In the genomic region with DNA sequence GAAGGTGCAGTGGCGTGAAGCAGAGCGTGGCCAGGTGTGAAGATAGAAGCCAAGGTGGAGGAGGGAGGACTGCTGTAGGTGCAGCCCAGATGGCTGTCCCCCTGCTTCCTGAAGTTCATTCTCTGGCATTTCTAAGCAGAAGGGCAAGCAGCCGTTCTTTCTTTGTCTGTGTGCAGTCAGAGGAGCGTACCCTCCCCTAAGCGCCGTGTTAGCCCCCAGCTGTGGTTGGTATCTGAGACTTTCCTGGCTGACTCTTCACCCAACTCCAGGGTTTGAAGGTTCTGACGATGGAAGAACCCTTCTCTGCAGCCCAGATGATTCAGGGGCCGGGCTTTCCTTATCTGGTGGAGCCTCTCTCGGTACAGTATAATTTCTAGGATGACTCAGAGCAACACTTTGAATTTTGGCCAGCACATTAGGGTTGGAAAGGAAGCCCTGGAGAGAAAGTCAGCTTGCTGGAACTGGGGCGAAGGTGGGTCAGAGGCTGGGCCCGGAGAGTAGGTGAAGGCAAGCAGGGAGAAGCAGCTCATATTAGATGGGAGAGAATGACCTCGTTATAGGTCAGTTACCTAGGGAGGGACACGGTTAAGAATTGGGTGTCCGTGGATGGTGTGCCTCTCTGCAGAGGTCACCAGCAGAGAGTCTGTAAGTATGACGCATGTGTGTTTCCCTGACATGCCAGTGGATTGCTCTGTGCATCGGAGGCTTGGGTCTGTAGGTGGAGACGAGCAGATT, we compare ENCODE assay signal across 8 mouse cellular contexts. TPM values are rescaled to one million over a fixed set of nuclear protein-coding genes. Genes with fewer than 3 reads are reported as not detected.
A peak's percentile ranks its signal among the peaks of the same experiment; 100 is the strongest.
DNase-seq lines count a peak whose midpoint lies in the region; ATAC-seq lines count a peak whose summit lies in the region.

No protein-coding gene starts in this region.

- H3K4me2 ChIP-seq in neural tube, embryonic 11.5 days (ENCODE audit: low read depth): no peak overlapping the region
- no peak overlapping the region for H3K4me2 ChIP-seq in forebrain, embryonic 14.5 days (ENCODE audit: low read length)
- H3K4me2 ChIP-seq in intestine, embryonic 14.5 days (ENCODE audit: low read length): no peak overlapping the region
- H3K4me2 ChIP-seq in neural tube, embryonic 13.5 days: no peak overlapping the region

- no peak for DNase-seq in neural tube, embryonic 11.5 days (ENCODE audit: low spot score)
- no peak for DNase-seq in neural tube, embryonic 10.5 days (ENCODE audit: extremely low spot score, low spot score)
- DNase-seq in adrenal gland, postnatal 25 days: peak; percentile 53
- DNase-seq in forebrain, embryonic 14.5 days (ENCODE audit: low spot score): no peak
- DNase-seq in intestine, embryonic 14.5 days (ENCODE audit: low spot score): no peak
- no peak for DNase-seq in layer of hippocampus, adult 9-10 months (ENCODE audit: low spot score)
- no peak for DNase-seq in right cerebral cortex, postnatal 4 days

- 75% methylated on average over 17 of the region's 17 CpGs for WGBS in neural tube, embryonic 11.5 days
- 61% methylated on average over 17 of the region's 17 CpGs for WGBS in forebrain, embryonic 14.5 days
- WGBS in intestine, embryonic 14.5 days: 65% methylated on average over 17 of the region's 17 CpGs
- WGBS in neural tube, embryonic 13.5 days: 64% methylated on average over 17 of the region's 17 CpGs

- ATAC-seq in neural tube, embryonic 11.5 days (ENCODE audit: insufficient read depth, low FRiP score, low TSS enrichment): peak; percentile 55; the same call in 1 of the 2 replicates
- no peak for ATAC-seq in forebrain, embryonic 14.5 days
- peak; percentile 47; the same call in 1 of the 2 replicates for ATAC-seq in intestine, embryonic 14.5 days (replicated peaks; ENCODE audit: low FRiP score, low TSS enrichment, low read depth)
- peak; percentile 37 for ATAC-seq in neural tube, embryonic 13.5 days (ENCODE audit: low read depth)

- H3K9ac ChIP-seq in neural tube, embryonic 11.5 days (ENCODE audit: low read length): no peak overlapping the region
- H3K9ac ChIP-seq in forebrain, embryonic 14.5 days (ENCODE audit: low read length): peak overlapping the region; percentile 21
- no peak overlapping the region for H3K9ac ChIP-seq in intestine, embryonic 14.5 days (ENCODE audit: low read length)
- peak overlapping the region; percentile 56; the same call in 1 of the 2 replicates for H3K9ac ChIP-seq in neural tube, embryonic 13.5 days

- no peak overlapping the region for H3K4me3 ChIP-seq in neural tube, embryonic 11.5 days (ENCODE audit: low read depth, low read length)
- no peak overlapping the region for H3K4me3 ChIP-seq in forebrain, embryonic 14.5 days (ENCODE audit: low read depth, low read length)
- H3K4me3 ChIP-seq in intestine, embryonic 14.5 days (ENCODE audit: low read depth, low read length): no peak overlapping the region
- H3K4me3 ChIP-seq in neural tube, embryonic 13.5 days: no peak overlapping the region

- H3K4me1 ChIP-seq in neural tube, embryonic 11.5 days (ENCODE audit: control insufficient read depth, insufficient read depth, low read length): peaks cover 21% of the 10 kb centered on the region; the same call in 1 of the 2 replicates
- peaks cover 18% of the 10 kb centered on the region for H3K4me1 ChIP-seq in forebrain, embryonic 14.5 days (ENCODE audit: control insufficient read depth, insufficient read depth, low read length)
- peaks cover 42% of the 10 kb centered on the region for H3K4me1 ChIP-seq in intestine, embryonic 14.5 days (replicated peaks; ENCODE audit: control insufficient read depth, insufficient read depth, low read length)
- H3K4me1 ChIP-seq in neural tube, embryonic 13.5 days (replicated peaks): peaks cover 59% of the 10 kb centered on the region

- no peaks in the 10 kb centered on the region for H3K9me3 ChIP-seq in neural tube, embryonic 11.5 days (ENCODE audit: control insufficient read depth, low read length)
- H3K9me3 ChIP-seq in forebrain, embryonic 14.5 days (replicated peaks; ENCODE audit: control insufficient read depth, low read length): no peaks in the 10 kb centered on the region
- H3K9me3 ChIP-seq in intestine, embryonic 14.5 days (ENCODE audit: control insufficient read depth, low read length): no peaks in the 10 kb centered on the region
- H3K9me3 ChIP-seq in neural tube, embryonic 13.5 days: no peaks in the 10 kb centered on the region

- no peak overlapping the region for H3K27ac ChIP-seq in neural tube, embryonic 11.5 days (ENCODE audit: low read depth, low read length)
- H3K27ac ChIP-seq in forebrain, embryonic 14.5 days (ENCODE audit: low read depth, low read length): no peak overlapping the region
- no peak overlapping the region for H3K27ac ChIP-seq in intestine, embryonic 14.5 days (ENCODE audit: low read depth)
- H3K27ac ChIP-seq in neural tube, embryonic 13.5 days (replicated peaks): peak overlapping the region; percentile 75

- no peaks in the 10 kb centered on the region for H3K36me3 ChIP-seq in neural tube, embryonic 11.5 days (ENCODE audit: control insufficient read depth, insufficient read depth, low read length)
- H3K36me3 ChIP-seq in forebrain, embryonic 14.5 days (ENCODE audit: control insufficient read depth, insufficient read depth, low read length): no peaks in the 10 kb centered on the region
- H3K36me3 ChIP-seq in intestine, embryonic 14.5 days (ENCODE audit: control insufficient read depth, insufficient read depth, low read length): no peaks in the 10 kb centered on the region
- H3K36me3 ChIP-seq in neural tube, embryonic 13.5 days: no peaks in the 10 kb centered on the region

- no peaks in the 10 kb centered on the region for H3K27me3 ChIP-seq in neural tube, embryonic 11.5 days (ENCODE audit: control insufficient read depth, insufficient read depth, low read length)
- H3K27me3 ChIP-seq in forebrain, embryonic 14.5 days (replicated peaks; ENCODE audit: control insufficient read depth, insufficient read depth, low read length): no peaks in the 10 kb centered on the region
- H3K27me3 ChIP-seq in intestine, embryonic 14.5 days (replicated peaks; ENCODE audit: control insufficient read depth, insufficient read depth, low read length): no peaks in the 10 kb centered on the region
- H3K27me3 ChIP-seq in neural tube, embryonic 13.5 days: no peaks in the 10 kb centered on the region

RNA-seq across cellular contexts. Expression of a gene that starts 23.9 kb away (rescaled TPM):
- 21.6 and 23.4 TPM in 2 replicates for polyA plus RNA-seq in neural tube, embryonic 11.5 days (2014; fragmentation: Nextera tagmentation; extraction: Ambion mirVana)
- 50.0 and 67.8 TPM in 2 replicates for total RNA-seq in adrenal gland, postnatal 25 days (2021)
- polyA plus RNA-seq in forebrain, embryonic 14.5 days (2014; fragmentation: Nextera tagmentation; extraction: Ambion mirVana): 22.8 and 25.8 TPM in 2 replicates
- 23.7 and 24.6 TPM in 2 replicates for polyA plus RNA-seq in intestine, embryonic 14.5 days (2014; fragmentation: Nextera tagmentation; extraction: Ambion mirVana)
- 20.6 and 22.3 TPM in 2 replicates for polyA plus RNA-seq in neural tube, embryonic 13.5 days (2015; fragmentation: Nextera tagmentation; extraction: Ambion mirVana)

Comparison
In these comparisons a context has a peak if more than half of its experiments do, and no peak if none do; other contexts are left out.
1. H3K9ac ChIP-seq: peak in forebrain, embryonic 14.5 days (single experiment) and neural tube, embryonic 13.5 days (single experiment); none in neural tube, embryonic 11.5 days (single experiment) and intestine, embryonic 14.5 days (single experiment).